Mouse (Mus musculus) liver, adult 2 months (tissue): ENCODE results near the gene Polr2l.
A peak's percentile ranks its signal among the peaks of the same experiment; 100 is the strongest.

ENCODE experiments used
- CTCF ChIP-seq: fragments of 200-500 bp; IDR thresholded peaks from 2 replicates; pipeline ENCODE4 v1.5.1; 2011; ENCODE audit warnings: low read depth, low read length, control low read depth
- POLR2A ChIP-seq: fragments of 200-500 bp; IDR thresholded peaks from 2 replicates; pipeline ENCODE4 v1.6.1; 2011; ENCODE audit warnings: low read length, control low read depth; ENCODE audit not compliant: insufficient read depth; ENCODE audit errors: extremely low read depth

DNA sequence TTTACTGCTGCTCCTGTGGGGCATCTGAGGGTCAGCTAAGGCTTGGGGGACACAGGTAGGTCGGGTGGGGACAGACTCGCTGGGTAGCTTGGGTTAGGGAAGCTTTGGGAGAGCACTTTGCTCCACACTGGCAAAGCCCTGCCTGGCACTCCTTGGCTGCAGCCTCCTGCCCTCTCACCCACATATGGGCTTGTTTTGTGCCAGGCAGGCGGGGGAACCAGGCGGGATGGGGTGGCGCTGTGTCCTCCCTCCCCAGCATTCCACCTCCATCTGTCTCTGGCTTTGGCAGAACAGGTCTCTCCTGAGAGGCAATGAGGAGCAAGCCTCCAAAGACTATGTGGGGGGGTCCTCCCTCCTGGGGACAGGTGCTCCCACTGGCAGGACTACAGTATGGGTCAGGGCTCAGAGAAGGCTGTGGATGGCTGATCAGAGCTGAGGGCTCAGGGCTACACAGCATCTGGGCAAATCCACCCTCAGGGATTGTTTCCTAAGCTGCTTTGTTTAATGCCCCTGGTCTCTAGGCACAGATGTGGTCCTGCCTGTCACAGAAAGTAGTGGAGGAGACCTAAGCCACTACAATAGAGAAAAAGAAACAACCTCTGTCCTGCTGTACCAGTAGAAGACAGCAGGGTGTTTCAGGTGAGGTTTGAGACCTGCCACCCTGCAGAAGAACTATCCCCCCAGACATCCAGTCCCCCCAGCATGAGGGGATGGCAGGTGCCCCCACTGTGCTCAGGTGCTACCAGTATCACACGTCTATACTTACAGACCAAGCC, 42.0 kb downstream of the Polr2l start:
- no peak for TF ChIP-seq CTCF
- 0 out of 2 replicates have a peak, but pooled peaks have one; percentile 35 for TF ChIP-seq POLR2A
